Mouse (Mus musculus) MN1 (cell line): Measurements from ENCODE around the gene Pde4c.

Experiments used
- DNase-seq: peaks from one replicate; pipeline ENCODE4 v3.0.0-alpha.2; 2016; ENCODE audit warnings: low spot score

Gene Pde4c

DNA sequence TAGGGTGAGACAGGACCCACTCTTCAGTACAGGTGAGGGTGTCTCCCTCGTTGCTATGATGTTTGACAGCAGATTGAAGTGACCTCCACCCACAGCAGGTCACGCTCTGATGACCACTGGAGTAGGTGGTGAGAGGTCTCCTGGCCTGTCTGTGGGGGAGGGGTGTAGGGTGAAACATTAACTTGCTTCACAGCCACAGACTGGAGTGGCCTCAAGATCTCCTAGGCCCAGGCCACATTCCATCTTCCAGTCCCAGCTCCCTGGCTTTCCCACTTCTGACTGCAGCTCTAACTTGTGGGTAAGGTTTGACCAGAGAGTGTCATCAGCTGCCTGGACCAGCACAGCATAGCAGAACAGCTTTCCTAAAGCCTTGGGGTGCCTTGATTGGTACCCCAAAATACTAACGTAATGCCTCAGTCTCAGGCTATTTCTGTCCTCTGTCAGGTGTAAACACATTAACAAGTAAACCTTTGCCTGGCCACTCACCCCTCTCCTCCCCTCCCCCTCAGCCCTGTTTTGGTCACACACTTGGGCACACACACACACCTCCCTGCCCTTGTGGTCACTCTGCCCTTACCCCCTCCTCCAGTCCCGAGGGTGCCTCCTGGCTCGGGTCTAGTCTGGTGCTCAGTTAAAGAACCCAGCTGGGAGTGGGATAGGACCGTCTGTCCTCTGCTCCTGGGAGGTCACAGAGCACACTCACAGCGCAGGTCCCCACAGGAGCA, at the start of gene Pde4c:
Pde4c (plus strand) TSS at position 235 of the 725 bp plus-strand sequence.
- DNase-seq = no peak

DNA sequence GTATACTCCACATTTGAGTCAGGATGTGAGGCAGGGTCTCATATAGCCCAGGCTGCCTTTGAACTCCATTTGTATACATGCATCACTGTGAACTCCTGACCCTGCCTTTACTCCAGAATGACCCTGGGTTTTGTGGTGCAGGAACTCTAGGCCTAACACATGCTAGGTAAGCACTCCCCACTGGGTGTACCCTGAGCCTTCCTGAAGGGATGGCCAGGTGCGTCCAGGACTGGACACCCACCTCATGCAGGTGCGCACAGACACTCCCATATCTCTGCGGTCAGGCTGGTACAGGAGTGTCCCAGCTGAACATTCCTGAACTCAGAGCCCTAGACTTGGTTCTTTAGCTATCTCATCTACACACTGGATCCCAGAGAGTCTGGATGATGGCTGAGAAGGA, 49.4 kb upstream of the Pde4c start:
- DNase-seq = no peak

DNA sequence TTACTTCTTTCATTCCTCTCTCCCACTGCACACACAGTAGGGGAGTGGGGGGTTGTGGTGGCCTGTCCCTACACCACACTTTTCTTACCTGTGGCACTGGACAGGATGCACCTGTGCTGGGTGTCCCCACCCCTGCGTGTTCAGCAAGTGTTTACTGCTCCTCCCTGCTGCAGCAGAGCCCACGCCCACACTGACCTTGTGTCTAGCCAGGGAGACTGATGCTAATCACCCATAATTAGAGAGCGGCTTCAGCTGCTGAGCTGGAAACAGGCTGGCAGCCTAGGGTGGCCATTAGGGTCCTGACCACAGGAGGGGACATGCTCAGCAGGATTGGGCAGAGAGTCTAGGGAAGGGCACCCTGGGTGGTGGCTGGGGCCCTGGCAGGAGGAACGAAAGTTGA, 48.8 kb upstream of the Pde4c start:
- DNase-seq = peak; percentile 62

DNA sequence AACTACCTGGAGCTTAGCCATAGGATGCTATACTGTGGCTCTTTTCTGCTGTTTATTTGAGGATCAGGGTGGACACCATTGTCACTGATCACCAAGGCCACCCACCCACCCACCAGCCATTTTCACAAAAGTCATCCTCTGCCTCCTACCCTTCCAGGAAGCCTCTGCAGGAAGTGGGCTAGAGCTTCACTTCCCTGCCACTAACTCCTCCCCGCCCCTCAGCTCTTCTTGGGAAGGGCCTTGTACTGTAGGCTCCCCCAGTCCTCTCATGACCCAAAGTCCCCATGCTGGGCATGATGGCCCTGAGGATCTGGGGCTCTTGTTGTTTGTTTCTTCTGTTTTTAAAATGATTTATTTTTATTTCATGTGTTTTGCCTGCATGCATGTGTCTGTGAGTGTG, 48.2 kb upstream of the Pde4c start:
- no peak for DNase-seq

DNA sequence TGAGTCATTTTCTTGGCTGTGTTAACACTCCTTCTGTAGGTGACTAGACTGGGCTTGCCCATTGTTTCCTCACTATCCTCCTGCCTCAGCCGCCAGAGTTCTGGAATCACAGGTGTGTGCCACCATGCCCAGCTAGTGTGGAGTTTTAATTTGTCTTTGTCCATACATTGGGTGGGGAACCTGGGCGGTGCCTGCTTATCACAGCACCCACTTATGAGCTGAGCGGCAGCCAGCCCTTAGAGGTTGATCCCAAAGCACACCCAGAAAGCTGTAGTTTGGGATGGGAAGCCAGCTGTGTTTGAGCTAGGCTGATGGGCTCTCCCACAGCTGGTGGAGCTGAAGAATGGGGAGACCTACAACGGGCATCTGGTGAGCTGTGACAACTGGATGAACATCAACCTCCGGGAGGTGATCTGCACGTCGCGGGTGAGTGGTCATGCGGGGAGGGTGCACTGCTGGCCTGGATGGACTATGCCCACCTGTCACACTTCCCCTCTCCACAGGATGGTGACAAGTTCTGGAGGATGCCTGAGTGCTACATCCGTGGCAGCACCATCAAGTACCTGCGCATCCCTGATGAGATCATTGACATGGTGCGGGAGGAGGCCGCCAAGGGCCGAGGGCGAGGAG, 46.0 kb upstream of the Pde4c start:
- DNase-seq = no peak

DNA sequence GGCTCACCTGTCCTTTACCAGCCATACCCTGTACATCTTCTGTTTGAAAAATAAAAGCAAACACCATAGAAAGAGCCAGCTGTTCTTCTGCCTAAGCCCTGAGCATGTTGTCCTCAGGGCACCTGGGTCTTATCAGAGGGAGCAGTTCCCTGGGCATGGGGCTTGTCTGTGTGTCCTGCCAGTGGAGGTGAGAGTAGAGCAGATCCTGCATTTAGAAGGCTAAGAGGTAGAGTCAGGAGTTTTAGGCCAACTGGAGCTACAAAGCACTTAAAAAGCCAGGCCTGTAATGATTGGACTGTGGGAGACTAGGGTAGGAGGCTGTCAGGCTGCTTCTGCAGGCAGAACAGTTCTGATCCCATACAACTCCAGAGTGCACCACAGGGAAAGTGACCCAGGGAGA, 44.8 kb upstream of the Pde4c start:
- no peak for DNase-seq

DNA sequence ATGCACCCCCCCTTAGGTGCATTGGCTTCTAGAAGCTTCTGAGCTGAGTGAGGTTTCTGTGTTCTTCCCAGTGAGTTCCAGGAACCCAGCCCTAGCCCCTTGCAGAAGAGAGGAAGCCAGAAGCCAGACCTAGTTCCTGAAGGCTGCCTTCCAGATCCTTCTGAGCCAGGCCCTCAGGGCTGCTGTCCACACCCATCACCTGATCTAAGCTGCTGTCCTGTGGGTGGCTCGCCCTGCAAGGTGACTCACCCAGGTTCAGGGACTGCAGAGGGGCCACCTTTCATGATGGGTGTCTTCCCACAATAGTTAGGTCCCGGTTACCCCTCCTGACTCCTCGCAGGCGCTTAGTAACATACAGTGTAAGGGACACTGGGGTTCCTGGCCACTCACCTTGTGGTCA, 44.1 kb upstream of the Pde4c start:
- no peak for DNase-seq

DNA sequence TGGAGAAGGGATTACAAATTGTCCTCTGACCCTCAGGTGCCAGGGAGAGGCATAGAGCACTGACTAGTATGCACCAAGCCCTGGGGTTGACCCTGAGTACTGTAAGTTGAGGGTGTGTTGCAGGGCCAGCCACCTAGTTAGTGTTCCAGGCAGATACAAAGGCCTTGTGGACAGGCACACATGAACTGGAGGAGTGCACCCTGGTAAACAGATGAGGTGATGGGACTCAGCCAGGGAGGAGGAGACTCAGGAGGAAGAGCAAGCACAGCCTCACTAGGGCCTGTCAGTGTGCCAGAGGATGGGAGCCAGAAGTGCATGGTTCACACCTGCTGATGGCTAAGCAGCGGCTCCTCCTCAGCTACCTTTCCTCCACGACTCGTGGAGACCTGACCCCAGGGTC, 43.5 kb upstream of the Pde4c start:
- no peak for DNase-seq

DNA sequence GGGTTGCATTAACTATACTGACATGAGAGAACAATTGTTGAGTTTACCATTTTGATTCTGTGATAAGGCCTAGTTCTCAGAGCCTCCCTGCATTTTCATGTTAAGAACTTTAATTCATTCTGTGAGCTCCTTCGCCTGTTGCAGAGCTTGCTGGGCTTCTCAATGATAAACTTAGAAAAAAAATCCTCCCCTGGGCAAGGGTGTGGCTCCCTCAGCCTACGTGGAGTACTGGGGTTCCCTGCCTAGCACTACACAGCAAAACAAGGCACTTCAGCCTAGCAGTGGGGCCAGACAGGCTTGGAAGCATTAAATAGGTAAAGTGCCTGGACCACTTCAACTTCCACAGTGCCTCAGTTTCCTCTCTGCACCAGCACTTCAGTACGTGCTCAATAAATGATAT, 42.1 kb upstream of the Pde4c start:
- DNase-seq = no peak

DNA sequence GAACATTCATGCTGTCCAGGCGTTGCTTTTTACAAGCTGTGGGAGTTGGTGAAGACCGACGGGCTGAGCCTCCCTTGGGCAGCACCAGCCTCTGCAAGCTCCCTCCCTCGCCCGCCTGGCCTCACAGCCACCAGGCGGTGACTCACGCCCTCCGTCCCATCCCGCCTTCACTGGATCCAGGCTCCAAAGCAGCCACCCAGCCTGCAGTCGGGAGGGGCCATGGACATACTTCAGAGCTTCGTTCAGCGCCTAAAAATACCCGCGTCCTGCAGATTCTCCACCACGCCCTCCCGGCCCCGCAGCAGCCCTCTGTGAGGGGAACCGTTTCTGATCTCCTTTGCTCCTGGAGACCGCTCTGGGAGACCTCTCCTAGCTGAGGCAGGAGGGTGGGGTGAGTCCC, 41.3 kb upstream of the Pde4c start:
- peak; percentile 93 for DNase-seq

DNA sequence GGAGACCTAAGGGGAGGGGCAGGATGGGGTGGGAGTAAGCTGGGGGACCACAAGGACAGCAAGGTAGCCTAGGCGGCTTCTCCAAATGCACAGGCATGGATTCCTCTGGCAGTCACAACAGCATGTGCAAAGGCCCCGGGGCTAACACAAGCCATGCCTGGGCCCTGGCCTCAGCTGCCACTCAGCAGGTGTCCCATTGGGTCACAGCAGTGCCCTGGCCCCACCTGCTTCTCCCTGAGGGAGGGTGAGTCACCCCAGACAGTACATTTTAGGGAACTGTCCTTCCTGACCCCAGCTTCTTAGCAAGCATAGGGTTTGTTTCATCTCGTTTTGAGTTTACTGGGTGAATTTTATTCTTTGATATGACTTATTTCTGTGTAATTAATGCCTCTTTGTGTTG, 40.8 kb upstream of the Pde4c start:
- no peak for DNase-seq

DNA sequence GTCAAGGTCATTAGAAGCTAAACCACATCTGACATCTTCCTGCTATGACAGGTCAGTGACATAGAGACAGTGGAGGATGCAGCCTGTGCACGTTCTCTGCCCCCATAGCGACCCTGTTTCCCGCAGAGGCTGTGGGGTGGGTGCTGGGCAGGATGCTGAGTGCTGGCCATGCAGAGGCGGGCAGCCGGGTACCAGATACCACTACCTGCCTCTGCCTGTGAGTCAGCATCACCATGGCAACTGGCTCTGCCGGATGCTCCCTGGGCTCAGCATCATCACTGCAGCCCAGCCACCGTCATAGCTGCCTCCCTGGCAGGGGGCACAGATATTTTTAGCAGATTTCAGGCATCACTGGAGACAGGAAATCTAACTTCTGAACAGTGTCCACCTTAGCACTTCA, 39.2 kb upstream of the Pde4c start:
- DNase-seq = peak; percentile 74

DNA sequence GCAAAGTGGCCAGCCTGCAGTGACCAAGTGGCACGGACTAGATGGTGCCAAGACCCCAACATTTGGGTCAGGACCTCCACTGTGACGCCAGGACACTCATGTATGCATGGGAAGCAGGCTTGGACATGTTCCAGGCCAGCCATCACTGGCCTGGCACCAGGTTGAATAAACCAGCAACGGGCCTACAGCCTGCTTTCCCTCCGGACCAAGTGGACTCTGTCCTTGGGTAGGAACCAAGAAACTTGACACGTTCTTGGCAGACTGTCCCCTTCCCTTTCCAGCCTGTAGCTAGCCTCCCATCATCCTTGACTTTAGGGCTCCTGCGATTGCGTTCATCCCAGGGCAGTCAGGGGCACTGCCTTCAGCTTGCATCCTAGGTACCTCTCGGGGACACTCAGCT, 35.9 kb upstream of the Pde4c start:
- DNase-seq = peak; percentile 86

DNA sequence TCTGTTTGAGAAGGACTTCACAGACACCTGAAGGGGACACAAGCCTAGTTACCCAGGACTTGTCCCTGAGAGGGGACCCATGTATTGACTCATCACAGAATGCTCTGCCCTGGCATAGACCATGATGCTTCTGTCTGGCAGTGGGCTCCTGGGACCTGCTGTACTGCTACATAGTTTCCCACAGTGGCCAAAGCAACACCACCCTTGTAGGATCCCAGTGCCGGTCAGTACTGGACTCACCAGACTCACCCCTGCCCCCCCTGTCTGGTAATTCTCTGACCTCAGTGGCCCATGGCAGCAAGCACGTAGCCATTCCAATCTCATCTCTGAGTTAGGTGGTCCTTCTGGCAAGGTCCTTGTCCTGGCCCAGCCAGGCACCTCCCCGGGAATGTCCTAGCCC, 35.4 kb upstream of the Pde4c start:
- DNase-seq = no peak

DNA sequence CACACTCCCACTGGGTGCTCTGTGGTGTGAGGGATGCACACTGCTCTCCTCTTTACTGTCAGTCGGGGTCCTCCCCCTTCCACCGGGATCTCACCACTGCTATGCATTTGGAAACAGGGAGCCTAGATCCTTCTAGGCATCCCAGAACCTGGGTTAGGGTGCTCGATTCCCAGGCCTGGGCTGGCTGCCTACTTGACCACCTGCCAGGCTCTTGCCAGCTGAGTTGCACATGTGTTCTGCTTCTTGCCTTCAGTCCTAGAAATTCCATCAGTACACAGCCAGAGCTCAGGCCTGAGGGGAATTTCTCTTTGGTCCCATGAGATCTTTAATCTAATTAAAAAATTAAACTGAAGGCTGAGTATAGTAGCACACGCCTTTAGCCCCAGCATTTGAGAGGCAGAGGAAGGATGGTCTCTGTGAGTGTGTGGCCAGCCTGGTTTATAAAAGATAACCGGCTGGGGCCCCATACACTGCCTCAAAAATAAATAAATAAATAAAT, 33.6 kb upstream of the Pde4c start:
- peak; percentile 91 for DNase-seq

DNA sequence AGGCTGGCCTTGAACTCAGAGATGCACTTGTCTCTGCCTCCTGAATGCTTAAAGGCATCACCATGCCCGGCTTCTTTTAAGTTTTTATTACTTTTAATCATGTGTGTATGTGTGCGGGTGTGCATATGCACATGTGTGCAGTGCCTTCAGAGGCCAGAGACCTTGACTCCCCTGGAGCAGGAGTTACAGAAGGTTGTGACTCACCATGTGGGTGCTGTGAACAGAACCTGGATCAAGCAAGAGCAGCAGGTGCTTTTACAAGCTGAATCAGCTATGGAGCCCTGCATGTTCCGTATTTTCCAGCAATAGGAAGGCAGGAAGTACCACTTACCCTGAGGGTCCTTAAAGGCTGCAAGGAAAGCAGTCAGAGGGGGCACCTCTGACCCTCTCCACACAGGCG, 32.3 kb upstream of the Pde4c start:
- DNase-seq = no peak

DNA sequence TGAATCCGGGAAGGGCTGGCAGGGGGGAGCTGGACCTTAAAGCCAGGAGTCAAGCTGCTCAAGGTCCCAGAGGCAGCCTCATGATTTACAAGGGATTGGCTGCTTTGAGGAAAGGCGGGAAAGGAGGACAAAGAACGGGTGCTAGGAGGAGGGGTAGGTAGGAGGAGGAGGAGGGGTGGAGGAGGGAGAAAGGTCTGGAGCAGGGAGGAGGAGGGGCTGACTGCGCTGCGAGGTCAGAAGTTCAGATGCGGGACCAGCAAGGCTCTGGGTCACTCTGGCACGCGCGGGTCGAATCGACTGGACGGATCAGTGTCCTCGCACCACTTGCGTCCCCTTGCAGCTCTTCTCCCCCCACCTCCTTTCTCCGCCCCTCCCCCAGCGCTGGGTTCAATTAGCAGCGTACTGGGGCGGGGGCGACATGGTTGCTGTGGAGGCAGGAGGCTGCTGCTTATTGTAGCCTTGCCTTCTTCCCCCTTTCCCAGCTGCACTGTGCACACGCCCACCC, 31.7 kb upstream of the Pde4c start:
- no peak for DNase-seq

DNA sequence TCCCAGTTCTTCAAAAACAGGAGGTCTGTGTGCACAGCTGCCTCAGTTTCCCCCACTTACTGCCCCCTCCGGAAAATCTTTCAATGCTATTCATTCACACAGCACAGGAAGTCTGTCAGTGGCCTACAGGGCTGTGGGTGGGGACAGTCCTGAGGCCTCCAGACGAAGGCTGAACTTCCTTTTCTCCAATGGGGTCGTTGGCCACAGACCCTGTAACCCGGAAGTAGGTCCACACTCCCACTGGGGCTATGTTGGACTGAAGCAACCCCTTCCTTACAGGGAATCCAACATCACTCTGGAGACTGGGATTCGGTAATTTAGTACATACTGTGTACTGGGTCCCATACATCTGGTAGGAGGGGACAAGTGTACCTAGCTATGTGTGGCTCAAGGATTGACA, 29.9 kb upstream of the Pde4c start:
- DNase-seq = no peak

DNA sequence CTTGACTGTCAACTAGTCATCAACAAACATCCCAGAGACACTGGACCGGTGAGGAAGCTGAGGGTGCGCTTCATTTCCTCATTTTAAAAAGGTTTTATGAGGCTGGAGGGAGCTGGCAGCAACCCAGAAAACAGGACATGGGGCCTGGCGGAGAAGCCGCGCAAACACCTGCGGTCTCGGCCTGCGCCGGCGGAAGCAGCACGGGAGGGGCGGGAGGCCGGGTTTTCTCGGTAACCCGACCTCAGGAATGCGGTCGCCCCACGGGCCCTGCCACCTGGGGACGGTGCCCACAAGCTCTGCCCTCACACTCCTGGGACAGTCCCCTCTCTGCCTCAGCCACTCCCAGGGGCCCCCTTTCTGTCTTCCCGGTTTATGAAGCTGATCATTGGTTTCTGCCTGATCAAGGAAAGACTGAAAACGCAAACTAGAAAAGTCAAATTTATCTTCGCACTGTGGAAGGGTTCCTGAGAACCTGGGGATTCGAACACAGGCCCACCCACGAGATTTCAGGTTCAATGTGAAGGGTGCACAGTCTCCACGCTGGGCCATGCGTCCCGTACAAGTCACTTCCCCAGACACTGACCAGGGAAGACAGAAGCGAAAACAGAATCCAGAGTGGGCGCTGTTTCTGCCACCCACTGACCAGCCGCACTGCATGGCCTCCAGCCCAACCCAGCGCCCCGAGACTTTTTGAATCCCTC, 28.1 kb upstream of the Pde4c start:
- no peak for DNase-seq

DNA sequence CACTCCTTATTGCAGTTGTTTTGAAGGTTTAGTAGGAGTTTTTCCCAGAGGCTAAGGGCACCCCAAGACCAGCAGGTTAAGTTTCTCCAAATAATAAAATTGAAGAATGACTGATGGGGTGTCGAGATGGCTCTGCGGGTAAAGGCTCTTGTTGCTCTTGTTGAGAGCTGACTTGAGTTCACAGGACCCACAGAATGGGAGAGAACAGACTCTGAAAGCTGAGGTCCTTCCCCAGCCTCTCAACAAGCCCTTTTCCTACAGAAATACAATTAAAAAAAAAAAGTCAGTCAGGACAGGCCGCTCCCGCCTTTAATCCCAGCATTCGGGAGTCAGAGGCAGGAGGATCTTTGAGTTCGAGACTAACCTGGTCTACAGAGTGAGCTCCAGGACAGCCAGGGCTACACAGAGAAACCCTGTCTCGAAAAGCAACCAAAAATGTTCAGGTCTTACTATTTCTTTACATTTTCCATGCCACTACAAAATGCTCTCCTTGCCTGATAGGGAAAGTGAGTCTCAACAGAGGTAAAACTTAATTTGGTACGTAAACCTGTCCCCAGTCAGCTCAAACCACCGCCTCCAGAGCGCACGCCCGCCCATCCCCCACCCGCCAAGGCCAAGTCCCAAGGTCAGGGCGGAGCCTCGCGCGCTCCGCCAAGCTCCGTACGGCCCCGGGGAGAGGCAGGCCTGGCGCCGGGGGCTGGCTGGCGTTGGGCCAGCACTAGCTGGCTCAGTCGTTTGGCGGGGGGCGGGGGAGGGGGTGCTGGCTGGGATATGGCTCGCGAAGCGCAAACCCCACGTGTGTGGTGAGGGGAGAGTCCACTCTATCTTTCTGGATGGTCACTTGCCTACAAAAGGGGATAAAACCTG, 27.3 kb upstream of the Pde4c start:
- peak; percentile 87 for DNase-seq

DNA sequence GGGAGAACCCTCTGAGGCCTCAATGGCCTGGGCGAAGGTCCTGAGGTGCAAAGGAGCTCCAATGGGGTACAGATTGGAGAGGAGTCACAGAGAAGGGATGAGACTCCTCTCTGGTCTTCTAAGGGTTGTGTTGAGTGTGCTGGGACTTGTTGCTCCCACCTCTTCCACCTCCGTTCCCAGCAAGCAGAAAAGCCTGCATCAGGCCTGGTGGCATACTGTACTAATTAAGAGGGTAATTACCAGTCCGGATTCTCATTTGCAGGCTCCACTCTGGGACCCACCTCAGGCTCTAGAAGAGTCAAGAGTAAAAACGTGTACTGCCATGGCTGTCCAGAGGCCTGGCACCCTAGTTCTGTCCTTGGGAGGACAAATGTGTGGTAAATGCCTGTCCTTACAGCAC, 26.6 kb upstream of the Pde4c start:
- DNase-seq = no peak
